Mouse (Mus musculus) hindbrain, embryonic 14.5 days (tissue): ENCODE data around the gene Arhgap44. TPM values are rescaled to one million over a fixed set of nuclear protein-coding genes. Genes with fewer than 3 reads are reported as not detected.

Experiments
- ATAC-seq: fragments of 200-750 bp; cut with Nextera tagmentation; 2 replicates; pipeline ENCODE4 v1.8.0; 2017; ENCODE audit warnings: moderate number of reproducible peaks, mild to moderate bottlenecking, moderate TSS enrichment, moderate library complexity; ENCODE audit not compliant: low FRiP score
- DNase-seq: peaks from one replicate; pipeline ENCODE4 v3.0.0-alpha.2; 2015; ENCODE audit warnings: low spot score
- H3K27ac ChIP-seq: fragments of 300-500 bp; sonication (generic); 2 replicates; pipeline ENCODE4 v1.5.1; 2014; ENCODE audit warnings: mild to moderate bottlenecking, moderate library complexity
- H3K27me3 ChIP-seq: fragments of 300-500 bp; sonication (generic); 2 replicates; pipeline ENCODE4 v1.6.1; 2014; ENCODE audit warnings: mild to moderate bottlenecking, low read length, mixed read lengths; ENCODE audit not compliant: control insufficient read depth, insufficient read depth
- H3K36me3 ChIP-seq: fragments of 300-500 bp; sonication (generic); replicated peaks from 2 replicates; pipeline ENCODE4 v1.6.1; 2014; ENCODE audit not compliant: control insufficient read depth, insufficient read depth
- H3K4me1 ChIP-seq: fragments of 300-500 bp; sonication (generic); replicated peaks from 2 replicates; pipeline ENCODE4 v1.6.1; 2014; ENCODE audit warnings: antibody characterized with exemption, low read length, mixed read lengths; ENCODE audit not compliant: control insufficient read depth, insufficient read depth
- H3K4me2 ChIP-seq: fragments of 300-500 bp; sonication (generic); replicated peaks from 2 replicates; pipeline ENCODE4 v1.6.1; 2014; ENCODE audit warnings: mild to moderate bottlenecking, moderate library complexity
- H3K4me3 ChIP-seq: fragments of 300-500 bp; sonication (generic); replicated peaks from 2 replicates; pipeline ENCODE4 v1.5.1; 2014; ENCODE audit warnings: mild to moderate bottlenecking, low read length
- H3K9ac ChIP-seq: fragments of 300-500 bp; sonication (generic); 2 replicates; pipeline ENCODE4 v1.6.1; 2014
- H3K9me3 ChIP-seq: fragments of 300-500 bp; sonication (generic); 2 replicates; pipeline ENCODE4 v1.6.1; 2016; ENCODE audit warnings: low read length; ENCODE audit not compliant: control insufficient read depth
- WGBS: fragments of 180-500 bp; shearing (Covaris S2); extraction: QIAGEN DNeasy Blood & Tissue Kit; methylation state at CpG from one replicate; pipeline ENCODE4 v1.1.7; 2014; 5-methylcytosine and 5-hydroxymethylcytosine counted together
- polyA plus RNA-seq: library from polyadenylated mRNA; unstranded; fragments of >200 nt; fragmentation: Nextera tagmentation; extraction: Ambion mirVana; gene quantifications from 2 replicates; pipeline ENCODE4 v1.2.1, GENCODE M21; 2014

Gene Arhgap44
- polyA plus RNA-seq, 1 experiment from 2014 or later: 17.7 TPM

GRCm38 (mm10) chr11:65185114-65185513, 22.4 kb upstream of the Arhgap44 start:
- Histone ChIP-seq H3K9ac (no peak overlapping the region), H3K36me3 (no peaks in the 10 kb centered on the region), H3K27ac (no peak overlapping the region), H3K27me3 (no peaks in the 10 kb centered on the region), H3K9me3 (no peaks in the 10 kb centered on the region), H3K4me2 (no peak overlapping the region), H3K4me3 (no peak overlapping the region), H3K4me1 (no peaks in the 10 kb centered on the region)
- ATAC-seq (no peak), DNase-seq (no peak)
- WGBS: 100% methylated on average over 1 of the region's 1 CpGs

GRCm38 (mm10) chr11:65170121-65170750, 7.5 kb upstream of the Arhgap44 start:
- Histone ChIP-seq H3K4me2 (no peak overlapping the region), H3K9ac (no peak overlapping the region), H3K27ac (no peak overlapping the region), H3K27me3 (no peaks in the 10 kb centered on the region), H3K4me3 (no peak overlapping the region), H3K36me3 (no peaks in the 10 kb centered on the region), H3K4me1 (no peaks in the 10 kb centered on the region), H3K9me3 (no peaks in the 10 kb centered on the region)
- DNase-seq (no peak), ATAC-seq (no peak)
- WGBS: 87% methylated on average over 4 of the region's 4 CpGs

GRCm38 (mm10) chr11:65161881-65162766, 637 bp downstream of the Arhgap44 start:
- H3K4me2 ChIP-seq: peak overlapping the region; percentile 62
- no peaks in the 10 kb centered on the region for H3K9me3 ChIP-seq
- peak overlapping the region; percentile 81 for H3K27ac ChIP-seq
- peaks cover 12% of the 10 kb centered on the region for H3K4me1 ChIP-seq
- ATAC-seq (peak; percentile 88), DNase-seq (no peak)
- H3K27me3 ChIP-seq: no peaks in the 10 kb centered on the region
- under 1% methylated on average over 46 of the region's 49 CpGs for WGBS
- no peaks in the 10 kb centered on the region for H3K36me3 ChIP-seq
- H3K4me3 ChIP-seq: peak overlapping the region; percentile 85
- peak overlapping the region; percentile 87 for H3K9ac ChIP-seq

- H3K9me3 ChIP-seq: no peaks in the 10 kb centered on the region
- H3K27ac ChIP-seq: no peak overlapping the region
- no peaks in the 10 kb centered on the region for H3K27me3 ChIP-seq
- no peaks in the 10 kb centered on the region for H3K36me3 ChIP-seq
- DNase-seq (no peak), ATAC-seq (no peak)
- 68% methylated on average over 7 of the region's 7 CpGs for WGBS
- H3K9ac ChIP-seq: peak overlapping the region; percentile 87
- H3K4me3 ChIP-seq: peak overlapping the region; percentile 85
- H3K4me2 ChIP-seq: peak overlapping the region; percentile 62
- peaks cover 12% of the 10 kb centered on the region for H3K4me1 ChIP-seq
Measured at GRCm38 (mm10) chr11:65160991-65161880, 1.5 kb downstream of the Arhgap44 start.

GRCm38 (mm10) chr11:65159791-65160190, 3.0 kb downstream of the Arhgap44 start, which contains the start of gene 1700086D15Rik:
1700086D15Rik (minus strand) TSS chr11:65159891.
- no peaks in the 10 kb centered on the region for H3K36me3 ChIP-seq
- ATAC-seq (no peak), DNase-seq (no peak)
- H3K9me3 ChIP-seq: no peaks in the 10 kb centered on the region
- no peak within 1 kb of the TSS for H3K27ac ChIP-seq
- no peak within 1 kb of the TSS for H3K4me2 ChIP-seq
- no peak within 1 kb of the TSS for H3K4me3 ChIP-seq
- H3K4me1 ChIP-seq: peaks cover 12% of the 10 kb centered on the region
- H3K27me3 ChIP-seq: no peaks in the 10 kb centered on the region
- 96% methylated on average over 5 of the region's 5 CpGs for WGBS
- no peak within 1 kb of the TSS for H3K9ac ChIP-seq

GRCm38 (mm10) chr11:65158658-65158990, 4.1 kb downstream of the Arhgap44 start:
- H3K36me3 ChIP-seq: no peaks in the 10 kb centered on the region
- no peak for DNase-seq
- H3K27me3 ChIP-seq: no peaks in the 10 kb centered on the region
- no peak for ATAC-seq
- no peak overlapping the region for H3K4me3 ChIP-seq
- peaks cover 12% of the 10 kb centered on the region for H3K4me1 ChIP-seq
- no peak overlapping the region for H3K27ac ChIP-seq
- no peaks in the 10 kb centered on the region for H3K9me3 ChIP-seq
- no peak overlapping the region for H3K9ac ChIP-seq
- H3K4me2 ChIP-seq: no peak overlapping the region
- WGBS: 95% methylated on average over 5 of the region's 5 CpGs

GRCm38 (mm10) chr11:65157966-65158657, 4.6 kb downstream of the Arhgap44 start:
- no peak overlapping the region for H3K4me3 ChIP-seq
- ATAC-seq (no peak), DNase-seq (no peak)
- no peak overlapping the region for H3K9ac ChIP-seq
- peaks cover 12% of the 10 kb centered on the region for H3K4me1 ChIP-seq
- H3K27me3 ChIP-seq: no peaks in the 10 kb centered on the region
- no peak overlapping the region for H3K4me2 ChIP-seq
- no peaks in the 10 kb centered on the region for H3K36me3 ChIP-seq
- H3K9me3 ChIP-seq: no peaks in the 10 kb centered on the region
- WGBS: 94% methylated on average over 20 of the region's 20 CpGs
- no peak overlapping the region for H3K27ac ChIP-seq

GRCm38 (mm10) chr11:65153006-65153405, 9.8 kb downstream of the Arhgap44 start:
- Histone ChIP-seq H3K4me1 (no peaks in the 10 kb centered on the region), H3K36me3 (no peaks in the 10 kb centered on the region), H3K27me3 (no peaks in the 10 kb centered on the region), H3K9me3 (no peaks in the 10 kb centered on the region), H3K4me3 (no peak overlapping the region), H3K4me2 (no peak overlapping the region), H3K9ac (no peak overlapping the region), H3K27ac (no peak overlapping the region)
- WGBS: 88% methylated on average over 5 of the region's 5 CpGs
- ATAC-seq (no peak), DNase-seq (no peak)
